Comparison of ENCODE assay signal across 23 mouse cellular contexts in genomic region chr17:5850476-5850875, GRCm38 (mm10). TPM values are rescaled to one million over a fixed set of nuclear protein-coding genes. Genes with fewer than 3 reads are reported as not detected.
DNase-seq lines count a peak whose midpoint lies in the region; ATAC-seq and TF ChIP-seq lines count a peak whose summit lies in the region.
"Had no signal": no experiment of that assay in that cellular context is flagged by ENCODE, and none has a peak within 500 bp of the region (broad histone marks: within the 10 kb centered on the region; RNA-seq: fewer than 3 reads in every experiment).

No protein-coding gene starts in this region.

- H3K27me3 ChIP-seq in heart, embryonic 12.5 days (replicated peaks) = no peaks in the 10 kb centered on the region
- H3K27me3 ChIP-seq: embryonic facial prominence, embryonic 13.5 days; forebrain, embryonic 12.5 days; forebrain, embryonic 15.5 days; hindbrain, embryonic 12.5 days; hindbrain, embryonic 15.5 days had no signal

- H3K9me3 ChIP-seq in heart, embryonic 12.5 days (replicated peaks) = no peaks in the 10 kb centered on the region
- H3K9me3 ChIP-seq: forebrain, embryonic 12.5 days; forebrain, embryonic 15.5 days; heart, embryonic 10.5 days; hindbrain, embryonic 12.5 days; hindbrain, embryonic 15.5 days had no signal

- peaks cover 29% of the 10 kb centered on the region for H3K4me1 ChIP-seq in heart, embryonic 12.5 days (replicated peaks)

- no peak overlapping the region for H3K4me3 ChIP-seq in heart, embryonic 12.5 days
- no peak overlapping the region for H3K4me3 ChIP-seq in layer of hippocampus, adult 2 months
- H3K4me3 ChIP-seq: embryonic facial prominence, embryonic 10.5 days; erythroblast, embryonic 14.5 days; forebrain, embryonic 12.5 days; forebrain, embryonic 15.5 days; heart, embryonic 10.5 days; hindbrain, embryonic 12.5 days; hindbrain, embryonic 15.5 days had no signal

- H3K4me2 ChIP-seq in heart, embryonic 12.5 days = no peak overlapping the region
- H3K4me2 ChIP-seq: forebrain, embryonic 15.5 days had no signal

- no peak overlapping the region for H3K27ac ChIP-seq in heart, embryonic 12.5 days (ENCODE audit: poor library complexity, severe bottlenecking)
- 0 out of 2 replicates have a peak overlapping the region, but pooled peaks have one; percentile 74 for H3K27ac ChIP-seq in layer of hippocampus, adult 2 months
- H3K27ac ChIP-seq: embryonic facial prominence, embryonic 10.5 days; forebrain, embryonic 12.5 days; forebrain, embryonic 15.5 days; heart, adult 2 months; hindbrain, embryonic 12.5 days; hindbrain, embryonic 15.5 days had no signal

- TF ChIP-seq CTCF in layer of hippocampus, adult 2 months (conservative IDR thresholded peaks at IDR 0.05) = no peak

- no peak overlapping the region for H3K9ac ChIP-seq in heart, embryonic 12.5 days
- H3K9ac ChIP-seq: embryonic facial prominence, embryonic 13.5 days; forebrain, embryonic 15.5 days; hindbrain, embryonic 12.5 days; hindbrain, embryonic 15.5 days had no signal

- no peak for ATAC-seq in heart, embryonic 12.5 days (ENCODE audit: insufficient number of reproducible peaks, low FRiP score)
- ATAC-seq: CD4-positive, CD25-positive, alpha-beta regulatory T cell, adult 4 months; forebrain, embryonic 15.5 days; intestine, postnatal 0 days had no signal

- WGBS in heart, embryonic 12.5 days = 94% methylated on average over 3 of the region's 3 CpGs

- H3K36me3 ChIP-seq in heart, embryonic 12.5 days = peaks cover 7% of the 10 kb centered on the region
- H3K36me3 ChIP-seq: forebrain, embryonic 12.5 days; forebrain, embryonic 15.5 days; heart, embryonic 10.5 days; hindbrain, embryonic 15.5 days had no signal

- DNase-seq in cerebellum, adult 9-10 months = peak; percentile 53
- no peak for DNase-seq in cerebellum, postnatal 36 days
- DNase-seq in heart, adult 11 months = peak; percentile 61
- DNase-seq in layer of hippocampus, adult 2 months (ENCODE audit: low spot score in 2 of 2) = no peak
- DNase-seq in layer of hippocampus, adult 9-11 months = no peak
- DNase-seq in cerebellum, postnatal 14 days = peak; percentile 22 to 26
- no peak for DNase-seq in adrenal gland, postnatal 25 days
- DNase-seq: adrenal gland, adult 2 months; adrenal gland, postnatal 14 days; embryo, embryonic 11 days; gastrocnemius, postnatal 25 days; heart, adult 2 months had no signal

RNA-seq across cellular contexts. Expression of gene Snx9, which starts 9.3 kb away (rescaled TPM):
- polyA plus RNA-seq in heart, embryonic 12.5 days (2016; fragmentation: Nextera tagmentation; extraction: Ambion mirVana) = 28.9 and 29.6 TPM in 2 replicates
- 10 to 100 TPM; 15.6 to 16.1 TPM for total RNA-seq in layer of hippocampus, adult 2 months (2021)
- total RNA-seq in adrenal gland, postnatal 25 days (2021) = 48.2 and 51.3 TPM in 2 replicates

Comparison
In these comparisons a context has a peak if more than half of its experiments do, and no peak if none do; other contexts are left out.
1. DNase-seq: peak in cerebellum, adult 9-10 months (single experiment), heart, adult 11 months (single experiment) and cerebellum, postnatal 14 days (2 of 2); none in cerebellum, postnatal 36 days (0 of 2), layer of hippocampus, adult 2 months (0 of 2), layer of hippocampus, adult 9-11 months (single experiment) and adrenal gland, postnatal 25 days (single experiment).